ENCODE assay signal across 7 mouse cellular contexts in the genomic region with DNA sequence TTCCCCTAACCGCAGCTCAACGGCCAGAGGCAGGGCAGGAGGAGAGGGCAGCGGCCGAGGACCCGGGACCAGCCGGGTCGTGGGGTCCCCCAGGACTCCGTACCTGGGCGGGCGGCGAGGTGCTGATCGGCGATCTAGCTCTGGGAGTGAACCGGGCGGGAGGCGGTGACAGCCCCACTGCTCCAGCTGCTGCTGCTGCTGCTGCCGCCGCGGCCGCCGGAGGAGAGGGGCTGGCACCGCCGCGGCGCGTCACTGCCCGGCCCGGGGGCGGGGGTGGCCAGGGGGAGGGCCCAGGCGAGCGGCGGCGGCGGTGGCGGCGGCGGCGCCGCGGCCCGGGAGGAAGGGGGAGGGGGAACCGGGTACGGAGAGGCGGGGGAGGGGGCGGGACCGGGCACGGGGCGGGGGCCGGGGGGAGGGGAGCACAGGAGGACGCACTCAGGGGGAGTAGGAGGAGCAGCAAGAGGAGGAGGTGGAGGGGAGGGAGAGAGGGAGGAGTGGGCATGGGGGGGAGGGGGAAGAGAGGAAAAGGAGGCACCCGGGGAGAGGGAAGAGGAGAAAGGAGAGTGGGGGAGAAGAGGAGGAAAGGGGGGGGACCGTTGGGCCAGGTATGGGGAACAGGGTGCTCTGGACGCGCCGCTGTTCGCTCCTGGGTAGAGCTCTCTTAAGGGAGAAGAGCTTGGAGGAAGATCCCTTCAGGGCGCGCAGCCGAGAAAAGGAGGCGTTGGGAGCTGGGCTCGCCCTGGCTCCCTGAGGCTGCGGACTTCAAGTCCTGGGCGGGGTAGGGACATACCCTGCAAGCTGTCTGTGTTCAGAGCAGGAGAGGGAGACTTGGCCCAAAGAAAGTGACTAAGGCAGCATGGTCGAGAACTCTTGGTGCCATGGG. TPM values are rescaled to one million over a fixed set of nuclear protein-coding genes. Genes with fewer than 3 reads are reported as not detected.
DNase-seq lines count a peak whose midpoint lies in the region; ATAC-seq and TF ChIP-seq lines count a peak whose summit lies in the region.

No protein-coding gene starts in this region.

- peak overlapping the region; percentile 99 for H3K4me2 ChIP-seq in hindbrain, postnatal 0 days (ENCODE audit: low read depth, low read length)

- TF ChIP-seq CTCF in gastrocnemius, adult 2 months (IDR thresholded peaks at IDR 0.05), result no peak; the same call in 1 of the 2 replicates
- TF ChIP-seq CTCF in hindbrain, postnatal 0 days (IDR thresholded peaks at IDR 0.05; ENCODE audit: low read depth), result no peak

- 0% methylated on average over 37 of the region's 64 CpGs for WGBS in hindbrain, postnatal 0 days
- WGBS in limb, embryonic 10.5 days, result under 1% methylated on average over 37 of the region's 64 CpGs
- WGBS in midbrain, embryonic 10.5 days, result 0% methylated on average over 45 of the region's 64 CpGs

- H3K27ac ChIP-seq in gastrocnemius, adult 2 months, result peak overlapping the region; percentile 86
- peak overlapping the region; percentile 77 for H3K27ac ChIP-seq in hindbrain, postnatal 0 days
- peak overlapping the region; percentile 94 for H3K27ac ChIP-seq in limb, embryonic 10.5 days
- peak overlapping the region; percentile 92 for H3K27ac ChIP-seq in midbrain, embryonic 10.5 days (replicated peaks)

- H3K27me3 ChIP-seq in hindbrain, postnatal 0 days (ENCODE audit: insufficient read depth, low read length), result no peaks in the 10 kb centered on the region
- H3K27me3 ChIP-seq in limb, embryonic 10.5 days (ENCODE audit: low read depth, poor library complexity, severe bottlenecking), result no peaks in the 10 kb centered on the region
- H3K27me3 ChIP-seq in midbrain, embryonic 10.5 days (ENCODE audit: low read depth, poor library complexity, severe bottlenecking), result peaks cover 16% of the 10 kb centered on the region

- DNase-seq in R1 (ENCODE audit: low read depth, low spot score), result peak; percentile 81
- peak; percentile 56 to 61 for DNase-seq in cerebellum, postnatal 14 days
- DNase-seq in gastrocnemius, adult 2 months, result peak; percentile 82
- peak; percentile 83 for DNase-seq in hindbrain, postnatal 0 days (ENCODE audit: low spot score)
- peak; percentile 86 for DNase-seq in limb, embryonic 10.5 days (ENCODE audit: low spot score)
- peak; percentile 81 for DNase-seq in midbrain, embryonic 10.5 days (ENCODE audit: low spot score)
- DNase-seq in right cerebral cortex, postnatal 36 days (ENCODE audit: low spot score in 2 of 2), result peak; percentile 32 to 46

- peak; percentile 82 for ATAC-seq in hindbrain, postnatal 0 days

- intact Hi-C loops in gastrocnemius, adult 2 months (cut with DNase I), result loop anchor here (5.0 kb wide), 1 partner anchor 97 kb away; the partner anchor contains the start of gene Asxl1

- H3K4me3 ChIP-seq in gastrocnemius, adult 2 months, result peak overlapping the region; percentile 95
- H3K4me3 ChIP-seq in hindbrain, postnatal 0 days (ENCODE audit: low read length), result peak overlapping the region; percentile 63
- H3K4me3 ChIP-seq in limb, embryonic 10.5 days, result peak overlapping the region; percentile 77
- H3K4me3 ChIP-seq in midbrain, embryonic 10.5 days, result peak overlapping the region; percentile 95

- no peaks in the 10 kb centered on the region for H3K9me3 ChIP-seq in hindbrain, postnatal 0 days (ENCODE audit: low read length)
- H3K9me3 ChIP-seq in limb, embryonic 10.5 days (replicated peaks), result no peaks in the 10 kb centered on the region
- no peaks in the 10 kb centered on the region for H3K9me3 ChIP-seq in midbrain, embryonic 10.5 days (replicated peaks)

- H3K4me1 ChIP-seq in hindbrain, postnatal 0 days (ENCODE audit: insufficient read depth, low read length), result peaks cover 23% of the 10 kb centered on the region
- peaks cover 73% of the 10 kb centered on the region for H3K4me1 ChIP-seq in limb, embryonic 10.5 days
- peaks cover 65% of the 10 kb centered on the region for H3K4me1 ChIP-seq in midbrain, embryonic 10.5 days

- no peaks in the 10 kb centered on the region for H3K36me3 ChIP-seq in hindbrain, postnatal 0 days (ENCODE audit: insufficient read depth, low read length)
- H3K36me3 ChIP-seq in limb, embryonic 10.5 days, result no peaks in the 10 kb centered on the region
- no peaks in the 10 kb centered on the region for H3K36me3 ChIP-seq in midbrain, embryonic 10.5 days

- peak overlapping the region; percentile 70 for H3K9ac ChIP-seq in hindbrain, postnatal 0 days (replicated peaks; ENCODE audit: low read length)

RNA-seq across cellular contexts. Expression of gene 4930404H24Rik, which starts 48.1 kb away (rescaled TPM):
- total RNA-seq in gastrocnemius, adult 2 months (2021), result not detected
- not detected in 2 replicates for total RNA-seq in hindbrain, postnatal 0 days (2014; rRNA removed)
- polyA plus RNA-seq in hindbrain, postnatal 0 days (2015; fragmentation: Nextera tagmentation; extraction: Ambion mirVana), result not detected in 2 replicates
- polyA plus RNA-seq in limb, embryonic 10.5 days (2016; fragmentation: Nextera tagmentation; extraction: Ambion mirVana), result not detected in 2 replicates
- not detected in 2 replicates for polyA plus RNA-seq in midbrain, embryonic 10.5 days (2016; fragmentation: Nextera tagmentation; extraction: Ambion mirVana)

Comparison
In these comparisons a context has a peak if more than half of its experiments do, and no peak if none do; other contexts are left out.
1. Peak in every context shown above with its lines: DNase-seq, ATAC-seq, H3K4me3 ChIP-seq and H3K27ac ChIP-seq.